In the genomic region with DNA sequence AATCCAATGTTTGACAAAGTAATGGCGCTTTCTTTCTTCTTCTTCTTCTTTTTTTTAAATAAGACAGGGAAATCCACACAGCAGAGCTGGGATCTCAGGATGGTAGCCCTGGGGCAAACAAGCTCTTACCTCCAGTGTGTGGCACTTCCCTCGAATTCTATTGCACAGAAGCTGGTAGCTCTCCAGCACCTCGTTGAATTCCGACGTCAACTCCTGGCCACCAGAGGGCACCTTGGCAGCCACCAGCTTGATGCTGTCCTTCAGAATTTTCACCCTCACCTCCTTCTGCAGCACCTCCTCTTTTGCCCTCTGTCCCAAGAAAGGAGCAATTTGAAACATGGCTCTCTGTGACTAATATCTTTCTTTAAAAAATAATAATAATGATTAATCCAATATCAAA, we compare ENCODE assay signal across 8 mouse cellular contexts.
DNase-seq lines count a peak whose midpoint lies in the region; ATAC-seq and TF ChIP-seq lines count a peak whose summit lies in the region.
"Had no signal": no experiment of that assay in that cellular context is flagged by ENCODE, and none has a peak within 500 bp of the region (broad histone marks: within the 10 kb centered on the region; RNA-seq: fewer than 3 reads in every experiment).

No protein-coding gene starts in this region.

- no peak overlapping the region for H3K4me2 ChIP-seq in forebrain, embryonic 11.5 days (ENCODE audit: low read depth, low read length, severe bottlenecking)
- H3K4me2 ChIP-seq in hindbrain, embryonic 11.5 days (replicated peaks; ENCODE audit: low read depth, low read length) = no peak overlapping the region
- H3K4me2 ChIP-seq: liver, embryonic 15.5 days had no signal

- peak; percentile 79; the same call in 1 of the 2 replicates for TF ChIP-seq CTCF in small intestine, adult 2 months (IDR thresholded peaks at IDR 0.05; ENCODE audit: extremely low read depth, insufficient read length, insufficient replicate concordance, low read depth, low read length)

- whole genome bisulfite sequencing in forebrain, embryonic 11.5 days = 24% methylated on average over 5 of the region's 5 CpGs
- 23% methylated on average over 5 of the region's 5 CpGs for WGBS in hindbrain, embryonic 11.5 days
- WGBS in small intestine, adult 2 months = 20% methylated on average over 5 of the region's 5 CpGs

- H3K9me3 ChIP-seq in forebrain, embryonic 11.5 days (ENCODE audit: control insufficient read depth, low read length) = no peaks in the 10 kb centered on the region
- no peaks in the 10 kb centered on the region for H3K9me3 ChIP-seq in hindbrain, embryonic 11.5 days (ENCODE audit: control insufficient read depth, low read length)
- H3K9me3 ChIP-seq: liver, embryonic 15.5 days had no signal

- DNase-seq in Muller cell, postnatal 12 days (ENCODE audit: inconsistent ontology term) = peak; percentile 72
- peak; percentile 6 for DNase-seq in brain, embryonic 18.5 days (ENCODE audit: low read depth, low spot score)
- peak; percentile 77 for DNase-seq in forebrain, embryonic 11.5 days (ENCODE audit: low spot score)
- peak; percentile 69 for DNase-seq in hindbrain, embryonic 11.5 days (ENCODE audit: low spot score)
- peak; percentile 20 to 67 for DNase-seq in layer of hippocampus, postnatal 25 days (ENCODE audit: extremely low spot score in 1 of 2, low spot score in 1 of 2)

- no peak overlapping the region for H3K27ac ChIP-seq in forebrain, embryonic 11.5 days (ENCODE audit: low read depth, low read length)
- no peak overlapping the region for H3K27ac ChIP-seq in hindbrain, embryonic 11.5 days (ENCODE audit: low read depth, low read length)
- no peak overlapping the region for H3K27ac ChIP-seq in small intestine, adult 2 months (ENCODE audit: insufficient read depth, low read depth, low read length)
- H3K27ac ChIP-seq: liver, embryonic 15.5 days had no signal

- no peaks in the 10 kb centered on the region for H3K36me3 ChIP-seq in forebrain, embryonic 11.5 days (ENCODE audit: control insufficient read depth, insufficient read depth, low read length)
- H3K36me3 ChIP-seq in hindbrain, embryonic 11.5 days (ENCODE audit: control insufficient read depth, insufficient read depth, low read length) = no peaks in the 10 kb centered on the region
- H3K36me3 ChIP-seq in small intestine, adult 2 months (ENCODE audit: control insufficient read depth, insufficient read depth, low read length) = peaks cover 28% of the 10 kb centered on the region

- no peak overlapping the region for H3K4me3 ChIP-seq in forebrain, embryonic 11.5 days (ENCODE audit: low read depth, low read length)
- H3K4me3 ChIP-seq in hindbrain, embryonic 11.5 days (ENCODE audit: low read depth, low read length) = no peak overlapping the region
- no peak overlapping the region for H3K4me3 ChIP-seq in small intestine, adult 2 months (ENCODE audit: low read depth, low read length)
- H3K4me3 ChIP-seq: liver, embryonic 15.5 days had no signal

- no peak; the same call in 1 of the 2 replicates for ATAC-seq in forebrain, embryonic 11.5 days (replicated peaks; ENCODE audit: low FRiP score)
- no peak for ATAC-seq in hindbrain, embryonic 11.5 days (ENCODE audit: low FRiP score)
- peak; percentile 96 for ATAC-seq in megakaryocyte progenitor cell, adult 5-6 weeks (replicated peaks; ENCODE audit: poor library complexity)

- H3K9ac ChIP-seq in forebrain, embryonic 11.5 days (ENCODE audit: low read length) = no peak overlapping the region
- no peak overlapping the region for H3K9ac ChIP-seq in hindbrain, embryonic 11.5 days (ENCODE audit: low read depth, low read length)
- H3K9ac ChIP-seq: liver, embryonic 15.5 days had no signal

- no peaks in the 10 kb centered on the region for H3K27me3 ChIP-seq in forebrain, embryonic 11.5 days (ENCODE audit: control insufficient read depth, insufficient read depth, low read length)
- no peaks in the 10 kb centered on the region for H3K27me3 ChIP-seq in hindbrain, embryonic 11.5 days (ENCODE audit: control insufficient read depth, insufficient read depth, low read length)
- no peaks in the 10 kb centered on the region for H3K27me3 ChIP-seq in small intestine, adult 2 months (ENCODE audit: control insufficient read depth, insufficient read depth, low read length)
- H3K27me3 ChIP-seq: liver, embryonic 15.5 days had no signal

- no peaks in the 10 kb centered on the region for H3K4me1 ChIP-seq in forebrain, embryonic 11.5 days (replicated peaks; ENCODE audit: control insufficient read depth, insufficient read depth, low read length)
- no peaks in the 10 kb centered on the region for H3K4me1 ChIP-seq in hindbrain, embryonic 11.5 days (replicated peaks; ENCODE audit: control insufficient read depth, insufficient read depth, low read length)
- H3K4me1 ChIP-seq in small intestine, adult 2 months (ENCODE audit: control insufficient read depth, insufficient read depth, insufficient read length, low read length) = no peaks in the 10 kb centered on the region
- H3K4me1 ChIP-seq: liver, embryonic 15.5 days had no signal

- no peak for TF ChIP-seq POLR2A in small intestine, adult 2 months (IDR thresholded peaks at IDR 0.05; ENCODE audit: low read depth, low read length)

Comparison
In these comparisons a context has a peak if more than half of its experiments do, and no peak if none do; other contexts are left out.
1. DNase-seq: peak in every context shown above with its lines; median percentile 77 in forebrain, embryonic 11.5 days; 72 in Muller cell, postnatal 12 days; 69 in hindbrain, embryonic 11.5 days; 44 in layer of hippocampus, postnatal 25 days; 6 in brain, embryonic 18.5 days.